Mouse (Mus musculus) CH12.LX (cell line): ENCODE measurements around the gene Plxdc1. TPM values are rescaled to one million over a fixed set of nuclear protein-coding genes. Genes with fewer than 3 reads are reported as not detected.

ENCODE experiments used
- DNase-seq: peaks from one replicate; pipeline ENCODE4 v3.0.0-alpha.2; 2013; ENCODE audit errors: extremely low read depth
- H3K27ac ChIP-seq: 2 replicates; pipeline ENCODE4 v1.5.1; 2012; ENCODE audit warnings: low read depth, mild to moderate bottlenecking, control low read depth, moderate library complexity; ENCODE audit not compliant: insufficient read depth
- H3K27me3 ChIP-seq: replicated peaks from 2 replicates; pipeline ENCODE3; 2012; ENCODE audit warnings: inconsistent platforms
- H3K36me3 ChIP-seq, 2 experiments: replicated peaks in 1 of 2; 2 replicates each; pipeline versions ENCODE3 to v1.6.1; 2012; ENCODE audit warnings: inconsistent platforms in 1 of 2, low read length in 1 of 2, mild to moderate bottlenecking in 1 of 2, mixed read lengths in 1 of 2, moderate library complexity in 1 of 2; ENCODE audit not compliant: control insufficient read depth in 1 of 2, insufficient read depth in 1 of 2
- H3K4me1 ChIP-seq, 2 experiments: 2 replicates each; pipeline ENCODE4 v1.6.1; 2012; ENCODE audit warnings: inconsistent platforms in 1 of 2, moderate library complexity in 1 of 2; ENCODE audit not compliant: insufficient read depth in 2 of 2, control insufficient read depth in 1 of 2
- H3K4me2 ChIP-seq: 2 replicates; pipeline ENCODE4 v1.6.1; 2012; ENCODE audit warnings: low read depth, mild to moderate bottlenecking, control low read depth; ENCODE audit not compliant: poor library complexity, insufficient read depth, severe bottlenecking
- H3K4me3 ChIP-seq, 3 experiments: fragments of 150-350 bp in 1 of 3; sonication (generic) in 1 of 3; replicated peaks in 1 of 3; 2 replicates each; pipeline versions ENCODE3 to v1.5.1; 2011 to 2012; ENCODE audit warnings: low read depth in 2 of 3, low read length in 2 of 3, mild to moderate bottlenecking in 2 of 3, moderate library complexity in 2 of 3, control low read depth in 1 of 3, improper control_type of control experiment in 1 of 3, inconsistent platforms in 1 of 3, mixed read lengths in 1 of 3; ENCODE audit not compliant: poor library complexity in 1 of 3
- H3K79me2 ChIP-seq: replicated peaks from 2 replicates; pipeline ENCODE4 v1.6.1; 2012; ENCODE audit warnings: mild to moderate bottlenecking, moderate library complexity; ENCODE audit not compliant: control insufficient read depth, poor library complexity, insufficient read depth, severe bottlenecking; ENCODE audit errors: extremely low read depth
- H3K9ac ChIP-seq: 2 replicates; pipeline ENCODE4 v1.6.1; 2012; ENCODE audit warnings: low read depth, mild to moderate bottlenecking, control low read depth, moderate library complexity; ENCODE audit not compliant: insufficient read depth
- H3K9me3 ChIP-seq: replicated peaks from 2 replicates; pipeline ENCODE3; 2012; ENCODE audit warnings: low read length, inconsistent platforms, mixed read lengths
- BHLHE40 ChIP-seq: IDR thresholded peaks from 2 replicates; pipeline ENCODE4 v1.6.1; 2011; ENCODE audit warnings: mild to moderate bottlenecking, low read depth, low read length, improper control_type of control experiment
- CHD1 ChIP-seq: IDR thresholded peaks from 2 replicates; pipeline ENCODE4 v1.6.1; 2012; ENCODE audit warnings: low read depth, low read length, improper control_type of control experiment, inconsistent platforms
- CHD2 ChIP-seq: IDR thresholded peaks from 2 replicates; pipeline ENCODE4 v1.6.1; 2011; ENCODE audit warnings: low read length, improper control_type of control experiment
- CTCF ChIP-seq, 2 experiments: IDR thresholded peaks in 1 of 2; conservative IDR thresholded peaks in 1 of 2; 2 replicates each; pipeline ENCODE4 v1.5.1; 2011 to 2012; ENCODE audit warnings: low read depth in 2 of 2, low read length in 2 of 2, improper control_type of control experiment in 1 of 2, inconsistent platforms in 1 of 2, mild to moderate bottlenecking in 1 of 2, moderate library complexity in 1 of 2
- E2F4 ChIP-seq: IDR thresholded peaks from 2 replicates; pipeline ENCODE4 v1.6.1; 2011; ENCODE audit warnings: low read depth, low read length, improper control_type of control experiment; ENCODE audit not compliant: insufficient replicate concordance
- ELF1 ChIP-seq: IDR thresholded peaks from 2 replicates; pipeline ENCODE4 v1.6.1; 2014; ENCODE audit warnings: low read depth, mild to moderate bottlenecking, inconsistent platforms, low read length, improper control_type of control experiment
- EP300 ChIP-seq: IDR thresholded peaks from 2 replicates; pipeline ENCODE4 v1.6.1; 2011; ENCODE audit warnings: low read length, improper control_type of control experiment
- ETS1 ChIP-seq: conservative IDR thresholded peaks from 2 replicates; pipeline ENCODE4 v1.6.1; 2012; ENCODE audit warnings: low read depth, mild to moderate bottlenecking, inconsistent platforms, low read length, improper control_type of control experiment, moderate library complexity
- GABPA ChIP-seq: IDR thresholded peaks from 2 replicates; pipeline ENCODE4 v1.6.1; 2012; ENCODE audit warnings: low read depth, low read length, improper control_type of control experiment, inconsistent platforms; ENCODE audit not compliant: insufficient replicate concordance
- HCFC1 ChIP-seq: IDR thresholded peaks from 2 replicates; pipeline ENCODE4 v1.6.1; 2012; ENCODE audit warnings: low read depth, mild to moderate bottlenecking, inconsistent platforms, low read length, improper control_type of control experiment
- IRF4 ChIP-seq: IDR thresholded peaks from 2 replicates; pipeline ENCODE4 v1.6.1; 2014; ENCODE audit warnings: low read depth, mild to moderate bottlenecking, inconsistent platforms, low read length, improper control_type of control experiment
- JUN ChIP-seq: IDR thresholded peaks from 2 replicates; pipeline ENCODE4 v1.6.1; 2011; ENCODE audit warnings: low read depth, mild to moderate bottlenecking, low read length, improper control_type of control experiment, moderate library complexity; ENCODE audit not compliant: insufficient read depth
- JUND ChIP-seq: conservative IDR thresholded peaks from 2 replicates; pipeline ENCODE4 v1.6.1; 2011; ENCODE audit warnings: low read depth, low read length, improper control_type of control experiment
- KAT2A ChIP-seq: IDR thresholded peaks from 2 replicates; pipeline ENCODE4 v1.6.1; 2012; ENCODE audit warnings: low read length, improper control_type of control experiment, inconsistent platforms; ENCODE audit not compliant: insufficient replicate concordance
- MAFK ChIP-seq: IDR thresholded peaks from 2 replicates; pipeline ENCODE4 v1.6.1; 2011; ENCODE audit warnings: low read length, improper control_type of control experiment; ENCODE audit not compliant: insufficient replicate concordance
- MAX ChIP-seq: IDR thresholded peaks from 2 replicates; pipeline ENCODE4 v1.6.1; 2011; ENCODE audit warnings: low read length, improper control_type of control experiment
- MAZ ChIP-seq: IDR thresholded peaks from 2 replicates; pipeline ENCODE4 v1.6.1; 2012; ENCODE audit warnings: low read depth, mild to moderate bottlenecking, inconsistent platforms, low read length, improper control_type of control experiment, moderate library complexity
- MEF2A ChIP-seq: IDR thresholded peaks from 2 replicates; pipeline ENCODE4 v1.6.1; 2014; ENCODE audit warnings: low read depth, mild to moderate bottlenecking, inconsistent platforms, low read length, improper control_type of control experiment, borderline replicate concordance
- MXI1 ChIP-seq: IDR thresholded peaks from 2 replicates; pipeline ENCODE4 v1.6.1; 2011; ENCODE audit warnings: mild to moderate bottlenecking, low read depth, low read length, improper control_type of control experiment
- MYC ChIP-seq: IDR thresholded peaks from 2 replicates; pipeline ENCODE4 v1.6.1; 2011; ENCODE audit warnings: low read depth, mild to moderate bottlenecking, improper control_type of control experiment, low read length
- NELFE ChIP-seq: IDR thresholded peaks from 2 replicates; pipeline ENCODE4 v1.6.1; 2011; ENCODE audit warnings: low read depth, low read length, improper control_type of control experiment
- NRF1 ChIP-seq: IDR thresholded peaks from 2 replicates; pipeline ENCODE4 v1.6.1; 2014; ENCODE audit warnings: low read depth, mild to moderate bottlenecking, inconsistent platforms, low read length, improper control_type of control experiment, moderate library complexity
- PAX5 ChIP-seq: IDR thresholded peaks from 2 replicates; pipeline ENCODE4 v1.6.1; 2012; ENCODE audit warnings: low read length, inconsistent platforms, mixed read lengths
- POLR2A ChIP-seq: IDR thresholded peaks from 2 replicates; pipeline ENCODE4 v1.6.1; 2011; ENCODE audit warnings: low read depth, mild to moderate bottlenecking, improper control_type of control experiment, low read length
- POLR2AphosphoS2 ChIP-seq: IDR thresholded peaks from 2 replicates; pipeline ENCODE4 v1.6.1; 2011; ENCODE audit warnings: low read depth, low read length, improper control_type of control experiment
- RCOR1 ChIP-seq: conservative IDR thresholded peaks from 2 replicates; pipeline ENCODE4 v1.6.1; 2012; ENCODE audit warnings: low read depth, mild to moderate bottlenecking, inconsistent platforms, low read length, improper control_type of control experiment
- SIN3A ChIP-seq: IDR thresholded peaks from 2 replicates; pipeline ENCODE4 v1.6.1; 2012; ENCODE audit warnings: low read length, improper control_type of control experiment, inconsistent platforms
- SMC3 ChIP-seq: IDR thresholded peaks from 2 replicates; pipeline ENCODE4 v1.6.1; 2011; ENCODE audit warnings: low read depth, low read length, improper control_type of control experiment
- TBP ChIP-seq: conservative IDR thresholded peaks from 2 replicates; pipeline ENCODE4 v1.6.1; 2011; ENCODE audit warnings: low read depth, low read length, improper control_type of control experiment
- TCF12 ChIP-seq: IDR thresholded peaks from 2 replicates; pipeline ENCODE4 v1.6.1; 2014; ENCODE audit warnings: low read depth, mild to moderate bottlenecking, inconsistent platforms, low read length, improper control_type of control experiment
- UBTF ChIP-seq: IDR thresholded peaks from 2 replicates; pipeline ENCODE4 v1.6.1; 2012; ENCODE audit warnings: low read depth, mild to moderate bottlenecking, inconsistent platforms, low read length, improper control_type of control experiment, moderate library complexity
- USF1 ChIP-seq: IDR thresholded peaks from 2 replicates; pipeline ENCODE4 v1.6.1; 2014; ENCODE audit warnings: low read depth, mild to moderate bottlenecking, inconsistent platforms, low read length, improper control_type of control experiment
- USF2 ChIP-seq: conservative IDR thresholded peaks from 2 replicates; pipeline ENCODE4 v1.6.1; 2011; ENCODE audit warnings: low read depth, low read length, improper control_type of control experiment
- ZC3H11A ChIP-seq: IDR thresholded peaks from 2 replicates; pipeline ENCODE4 v1.6.1; 2012; ENCODE audit warnings: low read depth, mild to moderate bottlenecking, inconsistent platforms, low read length, improper control_type of control experiment
- ZKSCAN1 ChIP-seq: IDR thresholded peaks from 2 replicates; pipeline ENCODE4 v1.6.1; 2012; ENCODE audit warnings: low read depth, inconsistent platforms, low read length, improper control_type of control experiment, borderline replicate concordance
- ZMIZ1 ChIP-seq: IDR thresholded peaks from 2 replicates; pipeline ENCODE4 v1.6.1; 2012; ENCODE audit warnings: low read depth, mild to moderate bottlenecking, inconsistent platforms, low read length, improper control_type of control experiment
- ZNF384 ChIP-seq: IDR thresholded peaks from 2 replicates; pipeline ENCODE4 v1.6.1; 2012; ENCODE audit warnings: low read depth, low read length, improper control_type of control experiment, inconsistent platforms
- dilution Hi-C: fragments of 300-500 bp; cut with MboI; formaldehyde crosslinking; loops from 2 replicates; pipeline ENCODE4 v1.14.3; 2020; ENCODE audit warnings: low sequenced_read_pairs; ENCODE audit not compliant: extremely low pct_unique_long_range_greater_than_20kb, extremely low pct_ligation_motif_present
- in situ Hi-C: fragments of 300-500 bp; cut with MboI; formaldehyde crosslinking; loops from 3 replicates; pipeline ENCODE4 v1.14.3; 2019; ENCODE audit warnings: low sequenced_read_pairs, low pct_ligation_motif_present, low pct_unique_long_range_greater_than_20kb, mixed read lengths
- polyA plus RNA-seq: library from polyadenylated mRNA; unstranded; fragments of >175 nt; gene quantifications from 2 replicates; pipeline ENCODE4 v1.2.1, GENCODE M21; 2012; ENCODE audit warnings: low read depth; ENCODE audit not compliant: insufficient read length
- total RNA-seq, 2 experiments: library from RNA; depleted of rRNA; stranded (reverse); fragments of 300-350 nt in 1 of 2; fragments of >200 nt in 1 of 2; gene quantifications; 2 replicates each; pipeline ENCODE4 v1.2.3; 2012 to 2014

Plxdc1 gene
- total and polyA plus RNA-seq, 3 experiments = 0.04 TPM; not detected in 2

GRCm38 (mm10) chr11:97987551-97988526, 1.6 kb upstream of the Plxdc1 start:
- peaks cover 0 to 45% of the 10 kb centered on the region in 2 experiments; a peak in 2 of 4 replicates for H3K4me1 ChIP-seq
- H3K4me3 ChIP-seq = peak overlapping the region; percentile 67 to 84 (median 74)
- H3K79me2 ChIP-seq = no peaks in the 10 kb centered on the region
- dilution Hi-C loops = no loop called here
- H3K9me3 ChIP-seq = no peaks in the 10 kb centered on the region
- peak overlapping the region; percentile 76 for H3K9ac ChIP-seq
- H3K36me3 ChIP-seq = peaks cover 4 to 27% of the 10 kb centered on the region in 2 experiments
- peak overlapping the region; percentile 73 for H3K27ac ChIP-seq
- in situ Hi-C loops = loop anchor here (5.0 kb wide), 2 partner anchors 91 to 191 kb away; partner anchors contain the start of gene Lasp1
- DNase-seq = peak; percentile 98
- peak overlapping the region; percentile 53; the same call in 1 of the 2 replicates for H3K4me2 ChIP-seq
- H3K27me3 ChIP-seq = no peaks in the 10 kb centered on the region
- peak; percentile 78 for TF ChIP-seq MYC
- no peak for TF ChIP-seq ZKSCAN1
- no peak for TF ChIP-seq ETS1
- no peak for TF ChIP-seq CHD2
- peak; percentile 55; the same call in 1 of the 2 replicates for TF ChIP-seq MAZ
- TF ChIP-seq PAX5 = no peak
- peak; percentile 42; the same call in 1 of the 2 replicates for TF ChIP-seq HCFC1
- TF ChIP-seq NELFE = peak; percentile 83
- peak; percentile 99 for TF ChIP-seq ZC3H11A
- TF ChIP-seq EP300 = no peak
- peak; percentile 70; the same call in 1 of the 2 replicates for TF ChIP-seq MAX
- TF ChIP-seq MAFK = peak; percentile 96
- peak; percentile 95 for TF ChIP-seq NRF1
- peak; percentile 100 for TF ChIP-seq SMC3
- peak; percentile 66; the same call in 1 of the 2 replicates for TF ChIP-seq ZMIZ1
- peak; percentile 65 for TF ChIP-seq IRF4
- TF ChIP-seq ELF1 = peak; percentile 98
- peak; percentile 100 for TF ChIP-seq TBP
- TF ChIP-seq E2F4 = peak; percentile 78; the same call in 1 of the 2 replicates
- peak; percentile 86; the same call in 1 of the 2 replicates for TF ChIP-seq KAT2A
- TF ChIP-seq GABPA = no peak
- TF ChIP-seq JUN = no peak
- peak; percentile 55; the same call in 1 of the 2 replicates for TF ChIP-seq UBTF
- TF ChIP-seq MEF2A = peak; percentile 55; the same call in 1 of the 2 replicates
- peak; percentile 74 for TF ChIP-seq TCF12
- TF ChIP-seq JUND = no peak; the same call in none of the 2 replicates
- peak; percentile 66; the same call in 1 of the 2 replicates for TF ChIP-seq POLR2A
- TF ChIP-seq USF2 = no peak
- TF ChIP-seq USF1 = no peak
- TF ChIP-seq POLR2AphosphoS2 = no peak
- no peak for TF ChIP-seq RCOR1
- peak; percentile 69 for TF ChIP-seq MXI1
- peak; percentile 86 for TF ChIP-seq SIN3A
- peak; percentile 29; the same call in 1 of the 2 replicates for TF ChIP-seq ZNF384
- peak; percentile 48 for TF ChIP-seq BHLHE40
- TF ChIP-seq CHD1 = peak; percentile 56
- TF ChIP-seq CTCF (conservative IDR thresholded peaks at IDR 0.05 in 1 of 2, IDR thresholded peaks at IDR 0.05 in 1 of 2; ENCODE audit: low read depth in 2 of 2, low read length in 2 of 2) = peak; percentile 50 to 99
